Mouse (Mus musculus) spleen, embryonic (tissue): ENCODE measurements around the gene Jag1.

ENCODE experiments used
- CTCF ChIA-PET: fragments of 350-600 bp; sonication (Branson Sonifier 250); formaldehyde crosslinking; loops from one replicate; lab custom pipeline; 2022; lab: Charles Lee

Gene Jag1

DNA sequence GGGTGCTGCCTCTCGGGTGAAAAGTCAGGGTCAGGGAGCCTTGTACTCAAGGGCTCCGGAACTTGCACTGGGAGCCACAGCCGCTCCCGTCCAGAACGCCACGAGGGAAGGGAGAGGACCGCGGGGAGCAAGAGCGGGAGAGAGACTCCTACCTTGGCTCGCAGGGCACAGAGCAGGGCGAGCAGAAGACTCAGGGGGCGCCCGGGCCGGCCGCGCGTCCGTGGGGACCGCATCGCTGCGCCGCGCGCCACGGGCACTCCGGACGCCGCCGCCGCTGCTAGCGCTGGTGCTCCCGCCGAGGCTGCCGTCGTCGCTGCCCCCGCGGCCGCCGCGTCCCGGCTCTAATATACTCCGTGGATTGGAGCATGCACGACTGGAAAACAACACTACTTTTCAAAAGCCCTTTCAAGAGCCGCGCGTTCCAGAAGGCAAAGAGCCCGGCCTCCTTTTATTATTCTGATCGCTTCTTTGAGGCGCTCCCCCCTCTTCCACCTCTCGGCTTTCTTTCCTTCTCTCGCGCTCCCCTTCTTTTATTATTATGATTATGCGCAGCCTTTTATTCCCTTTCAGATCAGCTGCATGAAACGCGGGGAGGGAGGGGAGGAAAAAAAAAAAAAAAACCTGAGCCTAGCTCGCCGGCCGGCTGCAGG, at the start of gene Jag1:
Gene Jag1, minus strand, starts transcription at position 620 of the 650 bp plus-strand sequence.
- CTCF ChIA-PET: no interaction called here

DNA sequence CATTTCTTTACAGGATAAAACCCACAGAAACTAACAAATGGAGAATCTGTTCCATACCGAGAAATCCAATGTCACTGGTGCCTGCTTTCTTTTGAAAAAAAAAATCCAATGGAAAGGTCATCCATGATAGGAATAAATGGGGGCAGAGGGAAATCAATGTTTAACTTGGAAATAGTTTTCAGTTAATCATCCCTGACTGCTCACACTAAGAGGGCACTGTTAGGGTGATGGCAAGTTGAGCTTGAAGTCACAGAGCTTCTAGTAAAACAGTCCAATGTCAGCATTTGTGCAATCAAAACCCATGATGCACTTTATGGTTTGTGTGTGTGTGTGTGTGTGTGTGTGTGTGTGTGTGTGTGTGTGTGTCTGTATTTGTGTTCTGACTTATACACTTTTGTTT, 39.6 kb upstream of the Jag1 start:
- CTCF ChIA-PET: no interaction called here

- CTCF ChIA-PET: no interaction called here
Measured at GRCm38 (mm10) chr2:137153825-137154224, 37.4 kb upstream of the Jag1 start.

- CTCF ChIA-PET: no interaction called here
Measured at GRCm38 (mm10) chr2:137153172-137153667, 36.8 kb upstream of the Jag1 start.

DNA sequence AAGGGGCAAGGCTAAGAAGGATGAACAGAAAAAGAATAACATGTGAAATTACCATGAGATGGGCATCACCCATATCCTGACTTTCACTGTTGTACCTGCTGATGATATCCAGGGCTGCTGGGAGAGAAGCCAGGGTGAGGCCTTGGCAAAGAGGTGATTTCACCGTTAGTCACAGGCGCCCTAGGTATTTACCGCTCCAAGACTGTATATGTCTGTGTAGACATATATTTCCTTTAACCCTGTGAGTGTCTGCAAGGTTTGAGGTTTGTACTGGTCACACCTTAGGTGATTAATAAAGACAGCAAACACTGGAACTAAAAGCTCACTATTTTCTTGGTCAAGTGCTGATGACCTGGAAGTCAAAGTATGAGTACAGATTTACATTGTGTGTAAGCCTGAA, 34.5 kb upstream of the Jag1 start:
- CTCF ChIA-PET: no interaction called here

- CTCF ChIA-PET: no interaction called here
Measured at GRCm38 (mm10) chr2:137146938-137147666, 30.7 kb upstream of the Jag1 start.

GRCm38 (mm10) chr2:137138063-137138462, 21.6 kb upstream of the Jag1 start:
- CTCF ChIA-PET: no interaction called here

GRCm38 (mm10) chr2:137134035-137134434, 17.6 kb upstream of the Jag1 start:
- CTCF ChIA-PET: no interaction called here

GRCm38 (mm10) chr2:137124861-137125260, 8.4 kb upstream of the Jag1 start:
- CTCF ChIA-PET: no interaction called here

GRCm38 (mm10) chr2:137117321-137117690, 862 bp upstream of the Jag1 start:
- CTCF ChIA-PET: no interaction called here

- CTCF ChIA-PET: no interaction called here
Measured at GRCm38 (mm10) chr2:137116675-137117320, 354 bp upstream of the Jag1 start.

DNA sequence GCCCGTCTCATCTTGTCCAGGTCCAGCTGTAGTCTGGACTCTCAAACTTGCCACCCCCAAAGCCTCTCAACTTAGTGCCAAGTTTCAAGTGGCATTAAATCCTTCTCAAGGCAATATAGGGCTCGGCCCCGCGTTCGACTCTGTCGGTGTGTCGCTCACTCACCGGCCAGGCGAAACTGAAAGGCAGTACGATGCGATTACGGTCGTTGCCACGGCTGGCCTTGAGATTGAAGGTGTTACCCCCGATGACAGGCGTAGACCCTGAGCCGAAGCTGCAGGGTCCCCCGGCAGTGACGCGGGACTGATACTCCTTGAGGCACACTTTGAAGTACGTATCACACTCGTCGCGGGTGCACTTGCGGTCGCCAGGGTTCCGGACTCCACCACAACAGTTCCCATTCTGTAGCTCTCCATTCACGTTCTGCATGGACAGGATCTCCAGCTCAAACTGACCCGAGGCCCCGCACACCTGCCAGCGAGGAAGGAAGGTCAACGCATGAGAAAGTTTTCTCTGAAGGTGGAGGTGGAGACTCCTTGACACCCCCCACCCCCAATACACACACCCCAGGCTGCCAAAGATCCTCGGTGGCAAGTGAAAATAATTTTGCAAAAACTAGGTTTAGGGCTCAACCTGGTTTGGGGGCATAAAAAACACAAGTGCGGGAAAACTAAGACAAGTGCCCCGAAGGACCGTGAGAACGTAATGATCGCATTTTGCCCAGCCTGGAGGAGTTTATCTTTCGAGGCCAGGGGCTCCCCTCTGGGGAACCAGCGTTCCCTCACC, 1.0 kb downstream of the Jag1 start:
- CTCF ChIA-PET: no interaction called here

GRCm38 (mm10) chr2:137114248-137115096, 2.0 kb downstream of the Jag1 start:
- CTCF ChIA-PET: no interaction called here

GRCm38 (mm10) chr2:137113288-137114061, 3.0 kb downstream of the Jag1 start:
- CTCF ChIA-PET: no interaction called here

GRCm38 (mm10) chr2:137110214-137110898, 6.1 kb downstream of the Jag1 start:
- CTCF ChIA-PET: no interaction called here

DNA sequence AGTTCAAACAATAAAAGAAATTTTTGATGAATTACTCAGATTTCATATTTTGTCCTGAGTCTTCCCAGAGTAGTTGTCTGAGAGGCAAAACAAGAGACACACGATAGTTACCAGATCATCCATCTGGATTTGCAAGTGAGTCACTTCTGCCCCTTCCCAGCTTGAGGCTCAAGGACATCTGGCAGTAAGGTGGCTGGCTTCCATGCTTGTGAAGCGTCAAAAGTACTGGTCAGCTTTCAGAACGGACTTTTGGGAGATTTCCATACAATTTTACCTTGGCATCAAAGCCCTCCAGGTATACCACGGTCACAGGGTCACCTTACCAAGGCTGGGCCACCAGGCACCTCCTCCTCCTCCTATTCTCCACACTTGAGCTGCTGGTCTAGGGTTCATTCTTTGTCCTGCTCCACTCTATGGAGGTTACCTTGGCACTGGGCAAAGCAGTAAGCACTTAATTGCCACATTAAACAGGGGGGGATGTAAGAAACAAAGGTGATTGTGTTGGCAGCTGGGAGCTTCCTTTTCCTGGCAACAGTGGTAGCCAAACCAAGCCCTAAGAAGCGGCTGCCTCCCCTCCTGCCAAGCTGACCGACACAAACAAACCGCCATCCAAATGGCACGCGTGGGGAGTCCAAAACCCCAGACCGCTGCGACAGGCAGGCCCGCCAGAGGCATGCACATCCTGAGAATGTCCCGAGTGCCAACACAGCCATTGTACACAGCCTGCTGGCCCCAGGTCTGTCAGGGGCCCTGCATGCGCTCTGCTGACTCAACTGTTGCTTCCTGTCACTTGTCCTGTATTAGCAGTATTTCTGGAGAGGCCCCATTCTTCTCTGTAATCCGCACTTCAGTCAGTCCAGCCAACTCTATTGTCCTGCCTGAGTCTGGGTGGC, 6.9 kb downstream of the Jag1 start:
- CTCF ChIA-PET: no interaction called here

DNA sequence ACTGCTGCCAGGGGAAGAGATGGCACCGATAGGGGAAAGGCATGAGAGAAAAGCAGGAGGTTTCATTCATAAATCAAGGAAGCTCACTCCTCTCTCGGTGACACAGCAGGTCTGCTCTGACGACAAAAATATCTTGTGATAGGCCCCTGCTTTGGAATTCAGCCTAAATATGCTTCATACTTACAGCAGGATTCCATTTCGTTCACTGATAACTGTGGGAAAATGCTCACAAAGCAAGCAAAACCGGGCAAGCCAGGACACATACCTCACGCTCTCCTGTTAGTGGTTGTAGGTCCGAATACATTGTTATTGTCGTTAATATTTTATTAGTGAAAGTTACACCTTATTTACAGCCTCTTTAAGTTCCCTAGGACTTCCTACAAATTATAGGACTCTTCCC, 8.5 kb downstream of the Jag1 start:
- CTCF ChIA-PET: no interaction called here

DNA sequence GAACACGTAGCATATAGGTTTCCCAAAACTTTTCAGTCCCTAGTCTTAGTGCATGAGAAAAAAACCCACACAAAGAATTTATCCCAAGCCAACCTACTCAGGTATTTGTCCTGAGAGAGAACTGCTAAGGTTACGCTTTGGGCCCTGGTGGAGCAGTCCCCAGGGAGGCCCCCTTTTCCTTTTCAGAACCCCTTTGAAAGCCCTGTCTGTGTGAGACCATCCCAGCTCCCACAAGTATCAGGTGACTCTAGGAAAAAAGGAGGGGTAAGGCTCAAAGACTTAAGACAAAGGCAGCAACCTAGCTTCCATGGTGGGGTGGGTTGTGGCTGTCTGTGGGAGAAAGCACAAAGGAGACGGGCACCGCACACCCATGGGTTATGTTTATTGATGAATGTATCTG, 9.2 kb downstream of the Jag1 start:
- CTCF ChIA-PET: no interaction called here

GRCm38 (mm10) chr2:137101074-137101473, 15.4 kb downstream of the Jag1 start:
- CTCF ChIA-PET: no interaction called here
